Mouse (Mus musculus) intestine, embryonic 16.5 days (tissue): ENCODE measurements around the gene Rab25. TPM values are rescaled to one million over a fixed set of nuclear protein-coding genes. Genes with fewer than 3 reads are reported as not detected.
"Not testable (repeated sequence)": the region's sequence is repeated elsewhere in the genome, so short reads cannot be mapped to it uniquely, and the experiment has no call there.

Source experiments
- ATAC-seq: fragments of 200-750 bp; cut with Nextera tagmentation; 2 replicates; pipeline ENCODE4 v1.8.0; 2017; ENCODE audit warnings: moderate TSS enrichment, moderate library complexity
- H3K27ac ChIP-seq: fragments of 300-500 bp; sonication (generic); 2 replicates; pipeline ENCODE4 v1.5.1; 2014; ENCODE audit warnings: mild to moderate bottlenecking, low read length
- H3K27me3 ChIP-seq: fragments of 300-500 bp; sonication (generic); replicated peaks from 2 replicates; pipeline ENCODE4 v1.6.1; 2014; ENCODE audit warnings: low read length, control low read depth, mixed read lengths; ENCODE audit not compliant: control insufficient read depth, insufficient read depth
- H3K36me3 ChIP-seq: fragments of 300-500 bp; sonication (generic); 2 replicates; pipeline ENCODE4 v1.6.1; 2014; ENCODE audit warnings: low read length, control low read depth; ENCODE audit not compliant: control insufficient read depth, insufficient read depth
- H3K4me1 ChIP-seq: fragments of 300-500 bp; sonication (generic); 2 replicates; pipeline ENCODE4 v1.6.1; 2014; ENCODE audit warnings: low read length, control low read depth, mixed read lengths; ENCODE audit not compliant: control insufficient read depth, insufficient read depth
- H3K4me2 ChIP-seq: fragments of 300-500 bp; sonication (generic); 2 replicates; pipeline ENCODE4 v1.6.1; 2014; ENCODE audit warnings: low read depth, low read length, control low read depth
- H3K4me3 ChIP-seq: fragments of 300-500 bp; sonication (generic); 2 replicates; pipeline ENCODE4 v1.5.1; 2014; ENCODE audit warnings: mild to moderate bottlenecking, low read length
- H3K9ac ChIP-seq: fragments of 300-500 bp; sonication (generic); 2 replicates; pipeline ENCODE4 v1.6.1; 2014; ENCODE audit warnings: low read depth, low read length
- H3K9me3 ChIP-seq: fragments of 300-500 bp; sonication (generic); 2 replicates; pipeline ENCODE4 v1.6.1; 2016; ENCODE audit warnings: low read length, control low read depth; ENCODE audit not compliant: control insufficient read depth
- WGBS: fragments of 180-500 bp; shearing (Covaris S2); extraction: QIAGEN DNeasy Blood & Tissue Kit; methylation state at CpG from one replicate; pipeline ENCODE4 v1.1.7; 2014; 5-methylcytosine and 5-hydroxymethylcytosine counted together
- polyA plus RNA-seq: library from polyadenylated mRNA; unstranded; fragments of >200 nt; fragmentation: Nextera tagmentation; extraction: Ambion mirVana; gene quantifications from 2 replicates; pipeline ENCODE4 v1.2.1, GENCODE M21; 2015

Gene Rab25
- polyA plus RNA-seq, 1 experiment from 2014 or later: 102 TPM

DNA sequence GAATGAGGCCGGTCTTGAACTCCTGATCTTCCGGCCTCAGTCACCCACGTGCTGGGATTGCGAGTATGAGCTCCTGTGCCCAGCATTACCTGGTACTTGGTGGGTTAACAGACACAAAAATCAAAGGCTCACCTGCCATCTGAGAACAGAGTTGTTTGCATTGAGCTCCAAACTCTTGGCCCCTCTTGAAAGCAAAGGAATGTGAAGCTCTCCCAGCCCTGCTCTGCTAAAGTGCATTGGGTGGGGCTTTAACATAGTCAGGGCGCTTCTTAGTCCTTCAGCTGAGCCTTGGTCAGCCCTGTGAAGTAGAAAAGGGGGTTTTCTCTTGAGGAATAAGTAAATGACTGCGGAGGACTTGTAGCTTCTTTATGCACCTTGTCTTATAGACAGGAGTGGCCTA lies 37.7 kb upstream of the Rab25 start:
- no peak overlapping the region for H3K4me3 ChIP-seq
- no peaks in the 10 kb centered on the region for H3K9me3 ChIP-seq
- no peak for ATAC-seq
- no peak overlapping the region for H3K4me2 ChIP-seq
- H3K36me3 ChIP-seq: peaks cover 18% of the 10 kb centered on the region
- H3K27ac ChIP-seq: no peak overlapping the region
- peaks cover 4% of the 10 kb centered on the region; the same call in 1 of the 2 replicates for H3K4me1 ChIP-seq
- no peaks in the 10 kb centered on the region for H3K27me3 ChIP-seq
- 88% methylated on average over 6 of the region's 6 CpGs for WGBS
- H3K9ac ChIP-seq: no peak overlapping the region

- peak; percentile 91 for ATAC-seq
- Histone ChIP-seq H3K27ac (peak overlapping the region; percentile 71), H3K9ac (peak overlapping the region; percentile 93), H3K36me3 (no peaks in the 10 kb centered on the region), H3K9me3 (no peaks in the 10 kb centered on the region), H3K27me3 (no peaks in the 10 kb centered on the region), H3K4me3 (peak overlapping the region; percentile 85), H3K4me1 (peaks cover 9% of the 10 kb centered on the region), H3K4me2 (peak overlapping the region; percentile 65)
- WGBS: under 1% methylated on average over 34 of the region's 34 CpGs
Measured at GRCm38 (mm10) chr3:88579454-88580117, 31.5 kb upstream of the Rab25 start.

- no peaks in the 10 kb centered on the region for H3K36me3 ChIP-seq
- ATAC-seq: peak; percentile 26
- H3K9me3 ChIP-seq: no peaks in the 10 kb centered on the region
- no peak overlapping the region for H3K27ac ChIP-seq
- WGBS: 48% methylated on average over 8 of the region's 8 CpGs
- H3K9ac ChIP-seq: no peak overlapping the region
- peak overlapping the region; percentile 85 for H3K4me3 ChIP-seq
- no peaks in the 10 kb centered on the region for H3K27me3 ChIP-seq
- H3K4me1 ChIP-seq: peaks cover 9% of the 10 kb centered on the region
- peak overlapping the region; percentile 30 for H3K4me2 ChIP-seq
Measured at GRCm38 (mm10) chr3:88578498-88579424, 30.7 kb upstream of the Rab25 start.

DNA sequence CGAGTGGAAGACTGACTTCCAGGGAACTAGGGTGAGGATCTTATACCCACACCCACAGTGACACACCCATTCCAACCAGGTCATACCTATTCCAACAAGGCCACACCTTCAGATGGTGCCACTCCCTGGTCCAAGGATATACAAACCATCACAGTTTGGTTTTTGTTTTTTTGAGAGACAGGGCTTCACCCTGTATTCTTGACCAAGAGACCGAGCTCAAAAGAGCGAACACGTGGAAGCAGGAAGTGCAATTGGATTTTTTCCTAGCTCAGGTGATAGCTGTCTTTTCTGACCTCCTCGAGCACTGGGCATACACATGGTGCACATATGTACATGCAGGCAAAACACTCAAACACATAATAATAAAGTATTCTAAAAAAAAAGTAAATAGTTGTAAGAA lies 29.7 kb upstream of the Rab25 start:
- H3K27ac ChIP-seq, H3K4me3 ChIP-seq, H3K27me3 ChIP-seq, H3K9ac ChIP-seq, H3K4me1 ChIP-seq, H3K4me2 ChIP-seq, H3K9me3 ChIP-seq, H3K36me3 ChIP-seq, ATAC-seq: not testable (repeated sequence)
- WGBS: 83% methylated on average over 5 of the region's 5 CpGs

GRCm38 (mm10) chr3:88575540-88575939 lies 27.4 kb upstream of the Rab25 start, which contains the start of gene Ssr2:
Ssr2 (plus strand) TSS chr3:88575876.
- peaks cover 5% of the 10 kb centered on the region for H3K4me1 ChIP-seq
- 91% methylated on average over 3 of the region's 3 CpGs for WGBS
- no peak within 1 kb of the TSS for H3K4me3 ChIP-seq
- no peak for ATAC-seq
- H3K9ac ChIP-seq: no peak within 1 kb of the TSS
- H3K27me3 ChIP-seq: no peaks in the 10 kb centered on the region
- H3K36me3 ChIP-seq: no peaks in the 10 kb centered on the region
- no peaks in the 10 kb centered on the region for H3K9me3 ChIP-seq
- H3K4me2 ChIP-seq: no peak within 1 kb of the TSS
- H3K27ac ChIP-seq: no peak within 1 kb of the TSS

- Histone ChIP-seq H3K4me3 (no peak overlapping the region), H3K27ac (no peak overlapping the region), H3K36me3 (no peaks in the 10 kb centered on the region), H3K27me3 (no peaks in the 10 kb centered on the region), H3K4me2 (no peak overlapping the region), H3K9me3 (no peaks in the 10 kb centered on the region), H3K4me1 (no peaks in the 10 kb centered on the region), H3K9ac (no peak overlapping the region)
- ATAC-seq: no peak
- 84% methylated on average over 2 of the region's 2 CpGs for WGBS
Measured at GRCm38 (mm10) chr3:88573810-88574209, 25.7 kb upstream of the Rab25 start.

GRCm38 (mm10) chr3:88572835-88573234 lies 24.7 kb upstream of the Rab25 start:
- WGBS: 74% methylated on average over 2 of the region's 2 CpGs
- peaks cover 6% of the 10 kb centered on the region for H3K36me3 ChIP-seq
- no peaks in the 10 kb centered on the region for H3K9me3 ChIP-seq
- no peak overlapping the region for H3K4me2 ChIP-seq
- no peaks in the 10 kb centered on the region for H3K4me1 ChIP-seq
- no peak overlapping the region for H3K9ac ChIP-seq
- H3K4me3 ChIP-seq: no peak overlapping the region
- H3K27ac ChIP-seq: no peak overlapping the region
- no peak for ATAC-seq
- H3K27me3 ChIP-seq: no peaks in the 10 kb centered on the region

DNA sequence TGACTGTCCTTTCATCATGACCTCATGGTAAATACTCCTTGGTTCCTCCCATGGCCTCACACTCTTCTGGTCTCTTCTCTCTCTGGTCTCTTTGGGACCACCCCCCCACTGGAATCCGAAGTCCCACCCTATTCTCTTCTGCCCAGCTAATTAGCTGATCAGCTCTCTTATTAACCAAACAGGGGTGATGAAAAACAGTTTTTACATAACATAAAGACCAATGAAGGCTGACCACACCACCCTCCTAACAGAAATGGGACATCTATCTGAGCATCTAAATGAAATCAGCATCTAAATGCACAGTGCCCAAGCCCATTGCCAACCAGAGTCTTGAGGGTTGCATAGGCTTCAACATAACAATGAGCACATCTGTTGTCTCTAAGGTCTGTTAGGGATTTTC lies 23.8 kb upstream of the Rab25 start:
- no peak overlapping the region for H3K4me2 ChIP-seq
- no peak for ATAC-seq
- peaks cover 13% of the 10 kb centered on the region for H3K36me3 ChIP-seq
- no peaks in the 10 kb centered on the region for H3K9me3 ChIP-seq
- 81% methylated on average over 1 of the region's 1 CpGs for WGBS
- H3K9ac ChIP-seq: no peak overlapping the region
- no peaks in the 10 kb centered on the region for H3K27me3 ChIP-seq
- no peak overlapping the region for H3K4me3 ChIP-seq
- no peak overlapping the region for H3K27ac ChIP-seq
- no peaks in the 10 kb centered on the region for H3K4me1 ChIP-seq

GRCm38 (mm10) chr3:88570341-88570740 lies 22.2 kb upstream of the Rab25 start:
- no peaks in the 10 kb centered on the region for H3K27me3 ChIP-seq
- H3K4me1 ChIP-seq: peaks cover 8% of the 10 kb centered on the region; the same call in 1 of the 2 replicates
- no peak overlapping the region for H3K27ac ChIP-seq
- no peak for ATAC-seq
- no peak overlapping the region for H3K4me3 ChIP-seq
- H3K9me3 ChIP-seq: no peaks in the 10 kb centered on the region
- H3K9ac ChIP-seq: no peak overlapping the region
- H3K4me2 ChIP-seq: no peak overlapping the region
- H3K36me3 ChIP-seq: peaks cover 13% of the 10 kb centered on the region
- 94% methylated on average over 10 of the region's 10 CpGs for WGBS
